Mouse (Mus musculus): ENCODE measurements around the gene Hvcn1. TPM values are rescaled to one million over a fixed set of nuclear protein-coding genes. Genes with fewer than 3 reads are reported as not detected.
"Not testable (repeated sequence)": the region's sequence is repeated elsewhere in the genome, so short reads cannot be mapped to it uniquely, and the experiment has no call there.

The Hvcn1 gene
- polyA plus RNA-seq, 2 experiments, result 1.3 to 1.6 TPM

DNA sequence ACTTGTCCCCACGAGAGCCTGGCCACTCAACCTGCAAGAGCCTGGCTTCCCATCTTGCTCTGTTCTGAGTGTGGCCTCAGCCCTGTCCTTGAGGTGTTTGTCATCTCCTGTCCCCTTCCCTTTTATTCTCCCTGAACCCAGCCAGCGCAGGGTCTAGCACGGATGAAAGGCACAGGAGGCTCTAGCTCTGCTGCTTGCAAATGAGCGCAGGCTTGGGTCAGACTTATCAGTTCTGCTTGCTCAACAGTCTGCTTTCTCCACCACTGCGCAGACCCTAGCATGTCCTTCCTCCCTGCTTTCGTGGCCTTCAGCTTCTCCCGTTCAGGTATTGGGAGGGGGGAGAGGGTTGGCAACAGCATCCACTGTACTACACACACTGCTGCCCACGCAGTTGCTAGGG is 5.5 kb downstream of the Hvcn1 start:
- ATAC-seq (ENCODE audit: insufficient read depth), result no peak
- Histone ChIP-seq H3K27ac (no peak overlapping the region), H3K27me3 (ENCODE audit: control insufficient read depth, insufficient read depth, low read length) (no peaks in the 10 kb centered on the region), H3K4me2 (ENCODE audit: low read depth) (no peak overlapping the region), H3K4me1 (replicated peaks; ENCODE audit: control insufficient read depth in 2 of 2, insufficient read depth in 2 of 2, low read length in 1 of 2) (no peaks in the 10 kb centered on the region), H3K4me3 (ENCODE audit: insufficient read depth in 1 of 2, low read depth in 2 of 2, low read length in 2 of 2) (no peak overlapping the region), H3K9ac (replicated peaks) (no peak overlapping the region), H3K36me3 (replicated peaks; ENCODE audit: control insufficient read depth, insufficient read depth, low read depth) (no peaks in the 10 kb centered on the region), H3K9me3 (ENCODE audit: control insufficient read depth, low read length) (no peaks in the 10 kb centered on the region)
- no peak for DNase-seq (ENCODE audit: low read depth in 3 of 3, low spot score in 3 of 3)
- no peak for TF ChIP-seq CTCF (IDR thresholded peaks at IDR 0.05; ENCODE audit: low read depth)
- no peak for TF ChIP-seq EP300 (IDR thresholded peaks at IDR 0.05; ENCODE audit: low read depth)
- 43% methylated on average over 8 of the region's 8 CpGs for WGBS (ENCODE audit: insufficient replicate concordance)

DNA sequence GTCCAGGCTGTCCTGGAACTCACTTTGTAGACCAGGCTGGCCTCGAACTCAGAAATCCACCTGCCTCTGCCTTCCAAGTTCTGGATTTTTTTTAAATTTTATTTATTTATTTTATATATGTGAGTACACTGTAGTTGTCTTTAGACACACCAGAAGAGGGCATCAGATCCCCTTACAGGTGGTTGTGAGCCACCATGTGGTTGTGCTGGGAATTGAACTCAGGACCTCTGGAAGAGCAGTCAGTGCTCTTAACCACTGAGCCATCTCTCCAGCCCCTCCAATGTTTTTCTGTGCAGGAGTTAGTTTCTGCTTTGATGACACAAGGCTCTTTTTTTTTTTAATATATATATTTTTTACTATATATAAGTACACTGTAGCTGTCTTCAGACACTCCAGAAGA is 6.2 kb downstream of the Hvcn1 start:
- WGBS (ENCODE audit: insufficient replicate concordance), result 61% methylated on average over 1 of the region's 1 CpGs
- H3K4me2 ChIP-seq (ENCODE audit: low read depth); H3K9ac ChIP-seq (replicated peaks); H3K4me1 ChIP-seq (replicated peaks; ENCODE audit: control insufficient read depth in 2 of 2, insufficient read depth in 2 of 2, low read length in 1 of 2); H3K27me3 ChIP-seq (ENCODE audit: control insufficient read depth, insufficient read depth, low read length); DNase-seq (ENCODE audit: low read depth in 3 of 3, low spot score in 3 of 3); H3K27ac ChIP-seq; ATAC-seq (ENCODE audit: insufficient read depth); H3K36me3 ChIP-seq (replicated peaks; ENCODE audit: control insufficient read depth, insufficient read depth, low read depth); H3K4me3 ChIP-seq (ENCODE audit: insufficient read depth in 1 of 2, low read depth in 2 of 2, low read length in 2 of 2); H3K9me3 ChIP-seq (ENCODE audit: control insufficient read depth, low read length): not testable (repeated sequence)
- peak; percentile 24 for TF ChIP-seq CTCF (IDR thresholded peaks at IDR 0.05; ENCODE audit: low read depth)

DNA sequence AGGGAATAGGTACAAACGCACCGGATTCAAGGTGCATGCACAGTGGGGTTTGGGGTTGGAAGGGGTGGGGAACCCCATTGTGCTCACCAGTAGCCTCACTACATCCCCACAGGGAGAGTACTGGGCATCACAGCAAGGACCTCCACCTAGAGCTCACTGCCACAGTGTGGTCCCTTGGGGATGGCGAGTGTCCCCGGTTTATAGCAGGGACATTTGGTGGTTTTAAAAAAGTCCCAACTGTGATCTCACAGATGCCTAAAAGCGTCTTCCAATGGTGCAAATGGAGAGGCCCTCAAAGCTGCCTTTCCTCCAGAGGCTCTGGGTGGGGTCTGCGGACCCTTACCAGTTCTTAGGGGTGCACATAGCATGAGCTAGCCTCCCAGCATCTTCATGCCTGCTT is 7.3 kb downstream of the Hvcn1 start:
- WGBS (ENCODE audit: insufficient replicate concordance), result 77% methylated on average over 6 of the region's 6 CpGs
- TF ChIP-seq CTCF (IDR thresholded peaks at IDR 0.05; ENCODE audit: low read depth), result no peak
- TF ChIP-seq EP300 (IDR thresholded peaks at IDR 0.05; ENCODE audit: low read depth), result no peak
- no peak overlapping the region for H3K4me3 ChIP-seq (ENCODE audit: insufficient read depth in 1 of 2, low read depth in 2 of 2, low read length in 2 of 2)

DNA sequence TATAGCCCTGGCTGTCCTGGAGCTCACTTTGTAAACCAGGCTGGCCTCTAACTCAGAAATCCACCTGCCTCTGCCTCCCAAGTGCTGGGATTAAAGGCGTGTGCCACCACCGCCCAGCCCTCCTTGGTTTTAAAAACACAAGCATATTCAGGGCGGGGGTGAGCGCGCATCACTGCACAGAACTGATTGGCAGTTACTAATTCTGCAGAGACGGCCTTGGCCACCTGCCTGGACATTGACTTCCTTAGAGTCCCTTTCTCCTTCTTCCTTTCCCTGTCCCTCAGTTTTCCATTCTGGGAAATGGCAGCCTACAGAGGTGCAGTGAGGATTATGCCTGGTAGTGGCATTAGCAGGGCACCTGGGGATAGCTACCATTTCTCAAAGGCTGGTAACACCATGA is 11.0 kb downstream of the Hvcn1 start:
- H3K9me3 ChIP-seq (ENCODE audit: control insufficient read depth, low read length), result no peaks in the 10 kb centered on the region
- ATAC-seq (ENCODE audit: insufficient read depth) (no peak), DNase-seq (ENCODE audit: low read depth in 3 of 3, low spot score in 3 of 3) (no peak)
- H3K4me3 ChIP-seq (ENCODE audit: insufficient read depth in 1 of 2, low read depth in 2 of 2, low read length in 2 of 2), result no peak overlapping the region
- H3K4me1 ChIP-seq (replicated peaks; ENCODE audit: control insufficient read depth in 2 of 2, insufficient read depth in 2 of 2, low read length in 1 of 2), result 0 out of 4 replicates have a peak, but pooled peaks cover 0 to 4% of the 10 kb centered on the region in 2 experiments
- WGBS (ENCODE audit: insufficient replicate concordance), result 57% methylated on average over 6 of the region's 6 CpGs
- H3K27me3 ChIP-seq (ENCODE audit: control insufficient read depth, insufficient read depth, low read length), result no peaks in the 10 kb centered on the region
- no peak overlapping the region for H3K9ac ChIP-seq (replicated peaks)
- H3K27ac ChIP-seq, result no peak overlapping the region
- TF ChIP-seq CTCF (IDR thresholded peaks at IDR 0.05; ENCODE audit: low read depth) (no peak), EP300 (IDR thresholded peaks at IDR 0.05; ENCODE audit: low read depth) (no peak)
- no peak overlapping the region for H3K4me2 ChIP-seq (ENCODE audit: low read depth)
- H3K36me3 ChIP-seq (replicated peaks; ENCODE audit: control insufficient read depth, insufficient read depth, low read depth), result no peaks in the 10 kb centered on the region

More for the DNA sequence above, 7.3 kb downstream of the Hvcn1 start:
- DNase-seq (ENCODE audit: low read depth in 3 of 3, low spot score in 3 of 3), result no peak
- Histone ChIP-seq H3K4me1 (replicated peaks; ENCODE audit: control insufficient read depth in 2 of 2, insufficient read depth in 2 of 2, low read length in 1 of 2) (no peaks in the 10 kb centered on the region), H3K9ac (replicated peaks) (no peak overlapping the region), H3K4me2 (ENCODE audit: low read depth) (no peak overlapping the region), H3K36me3 (replicated peaks; ENCODE audit: control insufficient read depth, insufficient read depth, low read depth) (no peaks in the 10 kb centered on the region), H3K27ac (no peak overlapping the region), H3K9me3 (ENCODE audit: control insufficient read depth, low read length) (no peaks in the 10 kb centered on the region), H3K27me3 (ENCODE audit: control insufficient read depth, insufficient read depth, low read length) (no peaks in the 10 kb centered on the region)
- no peak for ATAC-seq (ENCODE audit: insufficient read depth)

DNA sequence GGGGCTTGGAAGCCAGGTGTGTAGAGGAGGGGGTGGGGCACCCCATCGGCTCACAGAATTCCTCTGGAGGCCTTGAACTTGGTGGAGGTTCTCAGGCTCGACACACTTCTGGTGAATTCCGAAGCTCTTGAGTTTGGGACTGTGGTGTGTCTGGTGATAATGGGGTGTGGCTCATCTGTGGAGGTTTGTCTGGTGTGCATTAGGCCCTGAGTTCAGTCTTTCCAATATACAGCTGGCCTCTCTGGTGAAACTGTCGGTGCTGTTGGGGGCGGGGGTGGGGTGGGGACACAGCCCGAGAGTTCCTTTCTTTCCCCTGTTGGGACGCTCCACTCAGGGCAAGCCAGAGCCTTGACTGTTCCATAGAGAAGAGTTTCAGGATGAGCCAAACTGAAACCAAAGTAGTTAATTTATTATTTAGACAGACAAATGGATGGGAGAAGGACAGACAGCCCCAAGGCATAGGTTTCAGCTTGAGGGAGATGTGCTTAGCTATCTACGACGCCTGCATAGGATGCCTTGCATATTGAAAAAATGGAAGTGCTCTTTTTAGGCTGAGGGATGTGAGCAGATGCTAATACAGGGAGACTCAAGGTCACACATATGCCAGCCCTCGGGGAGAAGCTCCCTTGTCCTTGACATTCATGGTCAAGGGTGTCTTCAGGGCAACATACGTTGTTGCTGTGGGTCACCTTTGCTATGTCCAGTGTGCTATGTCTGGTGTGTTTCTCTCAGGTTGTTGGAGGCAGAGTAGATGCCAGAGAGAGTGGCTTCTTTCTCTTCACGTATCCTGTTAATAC is 11.7 kb downstream of the Hvcn1 start:
- no peak overlapping the region for H3K4me2 ChIP-seq (ENCODE audit: low read depth)
- no peak overlapping the region for H3K4me3 ChIP-seq (ENCODE audit: insufficient read depth in 1 of 2, low read depth in 2 of 2, low read length in 2 of 2)
- H3K36me3 ChIP-seq (replicated peaks; ENCODE audit: control insufficient read depth, insufficient read depth, low read depth), result no peaks in the 10 kb centered on the region
- ATAC-seq (ENCODE audit: insufficient read depth) (no peak), DNase-seq (ENCODE audit: low read depth in 3 of 3, low spot score in 3 of 3) (no peak)
- no peaks in the 10 kb centered on the region for H3K27me3 ChIP-seq (ENCODE audit: control insufficient read depth, insufficient read depth, low read length)
- no peaks in the 10 kb centered on the region for H3K9me3 ChIP-seq (ENCODE audit: control insufficient read depth, low read length)
- WGBS (ENCODE audit: insufficient replicate concordance), result 59% methylated on average over 12 of the region's 12 CpGs
- TF ChIP-seq CTCF (IDR thresholded peaks at IDR 0.05; ENCODE audit: low read depth) (no peak), EP300 (IDR thresholded peaks at IDR 0.05; ENCODE audit: low read depth) (no peak)
- H3K4me1 ChIP-seq (replicated peaks; ENCODE audit: control insufficient read depth in 2 of 2, insufficient read depth in 2 of 2, low read length in 1 of 2), result 0 out of 4 replicates have a peak, but pooled peaks cover 0 to 4% of the 10 kb centered on the region in 2 experiments
- H3K9ac ChIP-seq (replicated peaks), result no peak overlapping the region
- H3K27ac ChIP-seq, result no peak overlapping the region
